Mouse (Mus musculus): Measurements from ENCODE around the gene Pigu.

The Pigu gene

GRCm38 (mm10) chr2:155240915-155241314 lies 116.3 kb downstream of the Pigu start:
- in situ Hi-C loops (cut with MboI; ENCODE audit: low sequenced_read_pairs) = no loop called here

GRCm38 (mm10) chr2:155237276-155237675 lies 120.0 kb downstream of the Pigu start:
- in situ Hi-C loops (cut with MboI; ENCODE audit: low sequenced_read_pairs) = no loop called here

- in situ Hi-C loops (cut with MboI; ENCODE audit: low sequenced_read_pairs) = no loop called here
Measured at GRCm38 (mm10) chr2:155236362-155236992, 120.8 kb downstream of the Pigu start, which contains the start of gene Dynlrb1. Dynlrb1 (plus strand) TSS chr2:155236533.

GRCm38 (mm10) chr2:155235746-155236361 lies 121.4 kb downstream of the Pigu start:
- in situ Hi-C loops (cut with MboI; ENCODE audit: low sequenced_read_pairs) = no loop called here
